Mouse (Mus musculus) embryonic facial prominence, embryonic 12.5 days (tissue): ENCODE results near the gene Myof. TPM values are rescaled to one million over a fixed set of nuclear protein-coding genes. Genes with fewer than 3 reads are reported as not detected.

Experiments
- ATAC-seq: fragments of 200-750 bp; cut with Nextera tagmentation; 2 replicates; pipeline ENCODE4 v1.8.0; 2017; ENCODE audit not compliant: insufficient number of reproducible peaks, insufficient read depth, low FRiP score, low TSS enrichment
- H3K27ac ChIP-seq: fragments of 300-500 bp; sonication (generic); 2 replicates; pipeline ENCODE4 v1.5.1; 2016; ENCODE audit warnings: mild to moderate bottlenecking
- H3K27me3 ChIP-seq: fragments of 300-500 bp; sonication (generic); 2 replicates; pipeline ENCODE4 v1.6.1; 2016; ENCODE audit warnings: mild to moderate bottlenecking, moderate library complexity
- H3K36me3 ChIP-seq: fragments of 300-500 bp; sonication (generic); 2 replicates; pipeline ENCODE4 v1.6.1; 2016; ENCODE audit warnings: mild to moderate bottlenecking
- H3K4me1 ChIP-seq: fragments of 300-500 bp; sonication (generic); 2 replicates; pipeline ENCODE4 v1.6.1; 2016
- H3K4me2 ChIP-seq: fragments of 300-500 bp; sonication (generic); replicated peaks from 2 replicates; pipeline ENCODE4 v1.6.1; 2016; ENCODE audit warnings: mild to moderate bottlenecking, moderate library complexity
- H3K4me3 ChIP-seq: fragments of 300-500 bp; sonication (generic); 2 replicates; pipeline ENCODE4 v1.5.1; 2016; ENCODE audit warnings: mild to moderate bottlenecking
- H3K9ac ChIP-seq: fragments of 300-500 bp; sonication (generic); 2 replicates; pipeline ENCODE4 v1.6.1; 2016; ENCODE audit warnings: mild to moderate bottlenecking, moderate library complexity
- H3K9me3 ChIP-seq: fragments of 300-500 bp; sonication (generic); 2 replicates; pipeline ENCODE4 v1.6.1; 2016; ENCODE audit warnings: mild to moderate bottlenecking, moderate library complexity
- WGBS: fragments of 180-500 bp; shearing (Covaris S2); methylation state at CpG from one replicate; pipeline ENCODE4 v1.1.7; 2016; 5-methylcytosine and 5-hydroxymethylcytosine counted together
- polyA plus RNA-seq: library from polyadenylated mRNA; unstranded; fragments of >200 nt; fragmentation: Nextera tagmentation; extraction: Ambion mirVana; gene quantifications from 2 replicates; pipeline ENCODE4 v1.2.1, GENCODE M21; 2016

Gene Myof
- polyA plus RNA-seq, 1 experiment from 2014 or later: 15.0 TPM

DNA sequence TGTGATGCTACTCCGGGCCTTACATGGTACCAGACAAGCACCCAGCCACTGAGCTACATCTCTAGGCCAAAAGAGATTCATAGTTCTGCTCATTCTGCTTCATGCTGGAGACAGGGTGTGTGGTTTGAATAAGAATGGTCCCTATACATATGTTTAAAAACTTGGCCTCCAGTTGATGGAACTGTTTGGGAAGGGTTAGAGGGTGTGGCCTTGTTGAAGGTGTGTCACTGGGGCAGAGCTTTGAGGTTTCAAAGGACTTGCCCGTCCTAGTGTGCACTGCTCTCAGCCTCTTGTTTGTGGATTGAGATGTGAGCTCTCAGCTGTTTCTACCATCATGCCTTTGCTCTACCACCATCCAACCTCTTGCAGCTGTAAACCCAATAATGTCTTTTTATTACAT, 43.4 kb downstream of the Myof start:
- no peak overlapping the region for H3K4me3 ChIP-seq
- no peak overlapping the region for H3K27ac ChIP-seq
- H3K9me3 ChIP-seq: no peaks in the 10 kb centered on the region
- H3K36me3 ChIP-seq: no peaks in the 10 kb centered on the region
- H3K27me3 ChIP-seq: no peaks in the 10 kb centered on the region
- H3K9ac ChIP-seq: no peak overlapping the region
- no peak overlapping the region for H3K4me2 ChIP-seq
- peaks cover 13% of the 10 kb centered on the region; the same call in 1 of the 2 replicates for H3K4me1 ChIP-seq
- WGBS: 93% methylated on average over 2 of the region's 2 CpGs
- ATAC-seq: no peak

- WGBS: 83% methylated on average over 3 of the region's 3 CpGs
- Histone ChIP-seq H3K4me1 (peaks cover 7% of the 10 kb centered on the region; the same call in 1 of the 2 replicates), H3K36me3 (peaks cover 5% of the 10 kb centered on the region; the same call in 1 of the 2 replicates), H3K9me3 (no peaks in the 10 kb centered on the region), H3K27ac (no peak overlapping the region), H3K27me3 (no peaks in the 10 kb centered on the region), H3K9ac (no peak overlapping the region), H3K4me2 (no peak overlapping the region), H3K4me3 (no peak overlapping the region)
- ATAC-seq: no peak
Measured at GRCm38 (mm10) chr19:37994301-37994700, 49.1 kb downstream of the Myof start.

- H3K4me2 ChIP-seq: no peak overlapping the region
- no peak overlapping the region for H3K4me3 ChIP-seq
- H3K27ac ChIP-seq: no peak overlapping the region
- 75% methylated on average over 2 of the region's 2 CpGs for whole genome bisulfite sequencing
- no peaks in the 10 kb centered on the region for H3K9me3 ChIP-seq
- peaks cover 7% of the 10 kb centered on the region; the same call in 1 of the 2 replicates for H3K4me1 ChIP-seq
- no peaks in the 10 kb centered on the region for H3K27me3 ChIP-seq
- peaks cover 5% of the 10 kb centered on the region; the same call in 1 of the 2 replicates for H3K36me3 ChIP-seq
- ATAC-seq: no peak
- H3K9ac ChIP-seq: no peak overlapping the region
Measured at GRCm38 (mm10) chr19:37992184-37992554, 51.2 kb downstream of the Myof start.

GRCm38 (mm10) chr19:37991399-37992183, 51.8 kb downstream of the Myof start:
- no peaks in the 10 kb centered on the region for H3K27me3 ChIP-seq
- no peak overlapping the region for H3K4me3 ChIP-seq
- 0 out of 2 replicates have a peak, but pooled peaks cover 4% of the 10 kb centered on the region for H3K4me1 ChIP-seq
- ATAC-seq: no peak
- no peak overlapping the region for H3K9ac ChIP-seq
- H3K36me3 ChIP-seq: peaks cover 6% of the 10 kb centered on the region; the same call in 1 of the 2 replicates
- no peak overlapping the region for H3K27ac ChIP-seq
- H3K9me3 ChIP-seq: no peaks in the 10 kb centered on the region
- no peak overlapping the region for H3K4me2 ChIP-seq
- 50% methylated on average over 7 of the region's 7 CpGs for WGBS

GRCm38 (mm10) chr19:37989971-37990370, 53.4 kb downstream of the Myof start:
- Histone ChIP-seq H3K4me1 (0 out of 2 replicates have a peak, but pooled peaks cover 3% of the 10 kb centered on the region), H3K4me2 (no peak overlapping the region), H3K27ac (no peak overlapping the region), H3K4me3 (no peak overlapping the region), H3K9me3 (no peaks in the 10 kb centered on the region), H3K36me3 (peaks cover 9% of the 10 kb centered on the region; the same call in 1 of the 2 replicates), H3K9ac (no peak overlapping the region), H3K27me3 (no peaks in the 10 kb centered on the region)
- 87% methylated on average over 2 of the region's 2 CpGs for WGBS
- ATAC-seq: no peak

DNA sequence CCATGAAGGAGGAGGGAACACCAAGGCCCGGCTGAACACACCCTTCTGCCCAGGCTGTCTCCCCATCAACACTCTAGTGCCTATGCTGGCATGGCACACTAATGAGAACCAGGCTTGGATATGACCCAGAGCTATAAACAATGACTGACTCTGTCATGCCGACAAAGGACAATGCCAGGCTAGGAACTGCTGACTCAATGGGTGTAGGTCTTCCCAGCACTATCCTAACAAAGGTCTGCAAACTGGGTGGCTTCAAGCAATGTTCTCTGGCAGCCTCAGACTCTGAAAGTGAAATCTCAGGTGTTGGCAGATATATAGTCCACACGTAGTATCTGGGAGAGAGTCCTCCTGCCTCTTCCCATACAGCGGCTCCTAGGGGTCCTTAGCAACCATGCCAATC, 55.2 kb downstream of the Myof start:
- 0 out of 2 replicates have a peak, but pooled peaks cover 3% of the 10 kb centered on the region for H3K4me1 ChIP-seq
- WGBS: 85% methylated on average over 4 of the region's 4 CpGs
- H3K36me3 ChIP-seq: peaks cover 4% of the 10 kb centered on the region; the same call in 1 of the 2 replicates
- no peak overlapping the region for H3K9ac ChIP-seq
- no peak overlapping the region for H3K27ac ChIP-seq
- no peak overlapping the region for H3K4me3 ChIP-seq
- H3K9me3 ChIP-seq: no peaks in the 10 kb centered on the region
- no peak for ATAC-seq
- H3K4me2 ChIP-seq: no peak overlapping the region
- no peaks in the 10 kb centered on the region for H3K27me3 ChIP-seq

DNA sequence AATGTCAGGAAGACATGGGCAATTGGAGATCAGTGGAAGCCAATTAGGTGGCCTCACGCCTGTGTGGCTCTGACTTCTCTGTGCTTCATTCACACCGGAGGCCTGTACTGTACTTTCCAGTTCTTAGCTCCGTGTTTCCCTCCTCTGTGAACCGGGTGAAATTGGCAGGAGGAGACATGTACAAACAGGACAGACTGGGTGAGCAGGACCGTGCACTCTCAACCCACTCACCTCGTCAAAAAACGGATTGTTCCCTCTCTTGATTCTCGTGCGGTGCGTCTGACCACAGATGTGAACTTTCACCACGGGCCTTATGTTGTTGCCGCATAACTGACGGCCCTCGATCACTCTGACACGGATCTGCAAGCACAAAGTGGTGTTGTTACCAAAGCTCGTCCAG, 57.6 kb downstream of the Myof start:
- Histone ChIP-seq H3K9me3 (no peaks in the 10 kb centered on the region), H3K9ac (no peak overlapping the region), H3K27ac (no peak overlapping the region), H3K27me3 (no peaks in the 10 kb centered on the region), H3K4me1 (no peaks in the 10 kb centered on the region), H3K4me2 (no peak overlapping the region), H3K4me3 (no peak overlapping the region), H3K36me3 (peaks cover 4% of the 10 kb centered on the region; the same call in 1 of the 2 replicates)
- no peak for ATAC-seq
- WGBS: 85% methylated on average over 16 of the region's 16 CpGs

DNA sequence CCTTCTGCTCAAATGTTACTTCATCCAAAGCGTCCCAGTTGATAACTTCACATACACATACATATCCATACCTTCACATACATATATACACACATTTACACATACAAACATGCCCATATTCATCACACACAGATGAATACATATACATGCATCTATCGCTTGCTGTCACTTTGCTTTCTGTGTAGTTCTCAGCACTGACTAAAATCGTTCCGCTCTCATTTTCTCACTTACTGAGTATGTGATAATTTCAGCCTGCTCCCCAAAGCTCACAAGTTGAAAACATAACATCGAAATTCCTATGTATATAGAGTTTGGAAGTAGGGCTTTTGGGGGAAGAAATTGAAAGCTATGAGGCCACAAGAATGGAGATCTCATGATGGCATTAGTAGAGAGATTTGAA, 67.4 kb downstream of the Myof start:
- Histone ChIP-seq H3K27me3 (no peaks in the 10 kb centered on the region), H3K4me3 (no peak overlapping the region), H3K4me1 (no peaks in the 10 kb centered on the region), H3K36me3 (no peaks in the 10 kb centered on the region), H3K9me3 (no peaks in the 10 kb centered on the region), H3K9ac (no peak overlapping the region), H3K4me2 (no peak overlapping the region), H3K27ac (no peak overlapping the region)
- ATAC-seq: no peak
- WGBS: 90% methylated on average over 5 of the region's 5 CpGs

- Histone ChIP-seq H3K4me2 (no peak overlapping the region), H3K9me3 (no peaks in the 10 kb centered on the region), H3K36me3 (no peaks in the 10 kb centered on the region), H3K27me3 (no peaks in the 10 kb centered on the region), H3K4me1 (no peaks in the 10 kb centered on the region), H3K4me3 (no peak overlapping the region), H3K9ac (no peak overlapping the region), H3K27ac (no peak overlapping the region)
- no peak for ATAC-seq
- 81% methylated on average over 4 of the region's 4 CpGs for WGBS
Measured at GRCm38 (mm10) chr19:37970571-37970970, 72.8 kb downstream of the Myof start.

GRCm38 (mm10) chr19:37970004-37970403, 73.4 kb downstream of the Myof start:
- Histone ChIP-seq H3K4me1 (no peaks in the 10 kb centered on the region), H3K36me3 (no peaks in the 10 kb centered on the region), H3K4me3 (no peak overlapping the region), H3K9ac (no peak overlapping the region), H3K4me2 (no peak overlapping the region), H3K27me3 (no peaks in the 10 kb centered on the region), H3K9me3 (no peaks in the 10 kb centered on the region), H3K27ac (no peak overlapping the region)
- 67% methylated on average over 5 of the region's 5 CpGs for WGBS
- no peak for ATAC-seq

DNA sequence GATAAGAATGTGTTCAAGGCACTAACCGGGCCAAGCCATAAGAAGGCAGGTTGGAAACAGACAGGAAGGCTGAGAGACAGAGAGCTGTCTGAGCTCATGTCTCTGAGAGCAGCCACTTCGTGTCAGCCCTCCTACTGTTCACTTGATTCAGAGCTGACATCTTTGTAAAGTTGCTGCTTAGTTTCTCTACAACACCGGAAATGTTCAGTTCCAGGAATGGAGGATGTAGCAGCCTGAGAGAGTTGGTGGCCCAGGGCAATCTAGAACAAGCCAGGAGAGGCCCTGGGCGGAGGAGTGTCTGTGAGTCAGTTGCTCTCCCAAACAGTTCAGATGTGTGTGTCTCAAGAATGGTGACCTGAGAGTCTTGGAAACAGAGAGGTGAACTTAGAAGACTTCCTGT, 77.5 kb downstream of the Myof start:
- Histone ChIP-seq H3K27me3 (no peaks in the 10 kb centered on the region), H3K4me3 (no peak overlapping the region), H3K9me3 (no peaks in the 10 kb centered on the region), H3K36me3 (no peaks in the 10 kb centered on the region), H3K27ac (no peak overlapping the region), H3K4me2 (no peak overlapping the region), H3K9ac (no peak overlapping the region), H3K4me1 (no peaks in the 10 kb centered on the region)
- no peak for ATAC-seq
- WGBS: 68% methylated on average over 4 of the region's 4 CpGs

- Histone ChIP-seq H3K27ac (no peak overlapping the region), H3K27me3 (no peaks in the 10 kb centered on the region), H3K4me1 (no peaks in the 10 kb centered on the region), H3K9ac (no peak overlapping the region), H3K4me3 (no peak overlapping the region), H3K36me3 (no peaks in the 10 kb centered on the region), H3K9me3 (no peaks in the 10 kb centered on the region), H3K4me2 (no peak overlapping the region)
- ATAC-seq: no peak
- 89% methylated on average over 5 of the region's 5 CpGs for WGBS
Measured at GRCm38 (mm10) chr19:37963421-37963820, 80.0 kb downstream of the Myof start.
